In genomic region chrX:153723110-153723916, GRCm38 (mm10) we compare ENCODE assay signal across 8 mouse cellular contexts. TPM values are rescaled to one million over a fixed set of nuclear protein-coding genes. Genes with fewer than 3 reads are reported as not detected.
DNase-seq lines count a peak whose midpoint lies in the region; ATAC-seq and TF ChIP-seq lines count a peak whose summit lies in the region.

Gene Nbdy, plus strand, starts transcription at chrX:153723590.

- H3K27me3 ChIP-seq in forebrain, embryonic 10.5 days (ENCODE audit: poor library complexity, severe bottlenecking) = 0 out of 2 replicates have a peak, but pooled peaks cover 5% of the 10 kb centered on the region
- no peaks in the 10 kb centered on the region for H3K27me3 ChIP-seq in heart, embryonic 13.5 days (replicated peaks)
- H3K27me3 ChIP-seq in kidney, postnatal 0 days (ENCODE audit: insufficient read depth, low read length) = no peaks in the 10 kb centered on the region
- no peaks in the 10 kb centered on the region for H3K27me3 ChIP-seq in midbrain, postnatal 0 days (ENCODE audit: insufficient read depth, low read length)

- 12% methylated on average over 32 of the region's 32 CpGs for WGBS in forebrain, embryonic 10.5 days
- WGBS in heart, embryonic 13.5 days = 7% methylated on average over 32 of the region's 32 CpGs
- WGBS in kidney, postnatal 0 days = 18% methylated on average over 32 of the region's 32 CpGs
- 18% methylated on average over 32 of the region's 32 CpGs for WGBS in midbrain, postnatal 0 days

- no peak for TF ChIP-seq CTCF in kidney, postnatal 0 days (IDR thresholded peaks at IDR 0.05; ENCODE audit: low read depth)
- no peak for TF ChIP-seq CTCF in midbrain, postnatal 0 days (IDR thresholded peaks at IDR 0.05)

- peak within 1 kb of the TSS; percentile 80 for H3K27ac ChIP-seq in brown adipose tissue, adult 24 weeks (replicated peaks; ENCODE audit: low read depth, low read length)
- peak within 1 kb of the TSS; percentile 91 for H3K27ac ChIP-seq in forebrain, embryonic 10.5 days
- peak within 1 kb of the TSS; percentile 77 for H3K27ac ChIP-seq in heart, embryonic 13.5 days (replicated peaks)
- H3K27ac ChIP-seq in kidney, postnatal 0 days = peak within 1 kb of the TSS; percentile 83
- H3K27ac ChIP-seq in midbrain, postnatal 0 days (ENCODE audit: low read depth, low read length) = peak within 1 kb of the TSS; percentile 79

- peak; percentile 82 for ATAC-seq in CD4-positive, CD25-positive, alpha-beta regulatory T cell, adult 4 months
- no peak for ATAC-seq in heart, embryonic 13.5 days (ENCODE audit: extremely low read depth, insufficient number of reproducible peaks, low FRiP score, low TSS enrichment)
- peak; percentile 85 for ATAC-seq in kidney, postnatal 0 days (replicated peaks; ENCODE audit: low FRiP score, low read depth)
- peak; percentile 87 for ATAC-seq in midbrain, postnatal 0 days (ENCODE audit: low FRiP score)

- H3K4me3 ChIP-seq in brown adipose tissue, adult 24 weeks (ENCODE audit: insufficient read depth, low read depth, low read length) = peak within 1 kb of the TSS; percentile 79
- H3K4me3 ChIP-seq in forebrain, embryonic 10.5 days = peak within 1 kb of the TSS; percentile 63
- peak within 1 kb of the TSS; percentile 66 for H3K4me3 ChIP-seq in heart, embryonic 13.5 days
- peak within 1 kb of the TSS; percentile 54 for H3K4me3 ChIP-seq in kidney, postnatal 0 days (replicated peaks; ENCODE audit: low read depth, low read length)
- H3K4me3 ChIP-seq in midbrain, postnatal 0 days (ENCODE audit: low read depth, low read length) = peak within 1 kb of the TSS; percentile 51

- no peaks in the 10 kb centered on the region for H3K9me3 ChIP-seq in forebrain, embryonic 10.5 days
- no peaks in the 10 kb centered on the region for H3K9me3 ChIP-seq in heart, embryonic 13.5 days
- no peaks in the 10 kb centered on the region for H3K9me3 ChIP-seq in kidney, postnatal 0 days (replicated peaks; ENCODE audit: low read length)
- H3K9me3 ChIP-seq in midbrain, postnatal 0 days (ENCODE audit: low read length) = no peaks in the 10 kb centered on the region

- H3K36me3 ChIP-seq in forebrain, embryonic 10.5 days (replicated peaks) = peaks cover 10% of the 10 kb centered on the region
- H3K36me3 ChIP-seq in heart, embryonic 13.5 days = peaks cover 8% of the 10 kb centered on the region; the same call in 1 of the 2 replicates
- H3K36me3 ChIP-seq in kidney, postnatal 0 days (ENCODE audit: insufficient read depth, low read length) = no peaks in the 10 kb centered on the region
- H3K36me3 ChIP-seq in midbrain, postnatal 0 days (ENCODE audit: insufficient read depth, low read length) = no peaks in the 10 kb centered on the region

- no peaks in the 10 kb centered on the region for H3K4me1 ChIP-seq in brown adipose tissue, adult 24 weeks (ENCODE audit: control insufficient read depth, insufficient read depth, insufficient read length, low read length)
- no peaks in the 10 kb centered on the region for H3K4me1 ChIP-seq in forebrain, embryonic 10.5 days
- peaks cover 5% of the 10 kb centered on the region for H3K4me1 ChIP-seq in heart, embryonic 13.5 days
- H3K4me1 ChIP-seq in kidney, postnatal 0 days (replicated peaks; ENCODE audit: insufficient read depth, low read length) = no peaks in the 10 kb centered on the region
- no peaks in the 10 kb centered on the region for H3K4me1 ChIP-seq in midbrain, postnatal 0 days (ENCODE audit: insufficient read depth, low read length)

- peak within 1 kb of the TSS; percentile 68 for H3K4me2 ChIP-seq in heart, embryonic 13.5 days
- H3K4me2 ChIP-seq in kidney, postnatal 0 days (ENCODE audit: low read length) = peak within 1 kb of the TSS; percentile 58
- H3K4me2 ChIP-seq in midbrain, postnatal 0 days (ENCODE audit: low read depth, low read length, poor library complexity, severe bottlenecking) = peak within 1 kb of the TSS; percentile 49

- peak within 1 kb of the TSS; percentile 84 for H3K9ac ChIP-seq in heart, embryonic 13.5 days
- H3K9ac ChIP-seq in kidney, postnatal 0 days (ENCODE audit: low read depth, low read length) = peak within 1 kb of the TSS; percentile 69
- peak within 1 kb of the TSS; percentile 54 for H3K9ac ChIP-seq in midbrain, postnatal 0 days (replicated peaks; ENCODE audit: low read length, poor library complexity, severe bottlenecking)

- DNase-seq in forebrain, embryonic 10.5 days (ENCODE audit: extremely low spot score, low spot score) = peak; percentile 40
- DNase-seq in kidney, postnatal 0 days (ENCODE audit: low spot score) = peak; percentile 85
- peak; percentile 58 for DNase-seq in liver
- peak; percentile 72 for DNase-seq in midbrain, postnatal 0 days (ENCODE audit: low spot score)
- DNase-seq in spleen, postnatal 10 days (ENCODE audit: low spot score in 2 of 2) = peak; percentile 5 to 17

RNA-seq across cellular contexts. Expression of gene Nbdy, which starts in this region (rescaled TPM):
- 10 to 100 TPM; 40.3 to 41.7 TPM for polyA plus RNA-seq in CD4-positive, CD25-positive, alpha-beta regulatory T cell, adult 4 months (2017; shearing (Covaris generic))
- polyA plus RNA-seq in brown adipose tissue, adult 24 weeks (2012; ENCODE audit: insufficient read depth, insufficient read length, missing spikeins) = 20.5 and 21.5 TPM in 2 replicates
- polyA plus RNA-seq in forebrain, embryonic 10.5 days (2016; fragmentation: Nextera tagmentation; extraction: Ambion mirVana) = 66.6 and 68.8 TPM in 2 replicates
- 73.5 and 78.1 TPM in 2 replicates for polyA plus RNA-seq in heart, embryonic 13.5 days (2015; fragmentation: Nextera tagmentation; extraction: Ambion mirVana)
- 132 and 133 TPM in 2 replicates for polyA plus RNA-seq in kidney, postnatal 0 days (2015; fragmentation: Nextera tagmentation; extraction: Ambion mirVana)
- 73.0 and 89.6 TPM in 2 replicates for total RNA-seq in midbrain, postnatal 0 days (2014; rRNA removed)
- 201 TPM in 2 replicates for polyA plus RNA-seq in midbrain, postnatal 0 days (2015; fragmentation: Nextera tagmentation; extraction: Ambion mirVana)

Comparison
In these comparisons a context has a peak if more than half of its experiments do, and no peak if none do; other contexts are left out.
1. DNase-seq: peak in every context shown above with its lines; median percentile 85 in kidney, postnatal 0 days; 72 in midbrain, postnatal 0 days; 58 in liver; 40 in forebrain, embryonic 10.5 days; 11 in spleen, postnatal 10 days.